Mouse (Mus musculus): Measurements from ENCODE around the gene Pcbd1. TPM values are rescaled to one million over a fixed set of nuclear protein-coding genes. Genes with fewer than 3 reads are reported as not detected.
"Not testable (repeated sequence)": the region's sequence is repeated elsewhere in the genome, so short reads cannot be mapped to it uniquely, and the experiment has no call there.

Gene Pcbd1
- polyA plus RNA-seq, 1 experiment, result 16.0 TPM

DNA sequence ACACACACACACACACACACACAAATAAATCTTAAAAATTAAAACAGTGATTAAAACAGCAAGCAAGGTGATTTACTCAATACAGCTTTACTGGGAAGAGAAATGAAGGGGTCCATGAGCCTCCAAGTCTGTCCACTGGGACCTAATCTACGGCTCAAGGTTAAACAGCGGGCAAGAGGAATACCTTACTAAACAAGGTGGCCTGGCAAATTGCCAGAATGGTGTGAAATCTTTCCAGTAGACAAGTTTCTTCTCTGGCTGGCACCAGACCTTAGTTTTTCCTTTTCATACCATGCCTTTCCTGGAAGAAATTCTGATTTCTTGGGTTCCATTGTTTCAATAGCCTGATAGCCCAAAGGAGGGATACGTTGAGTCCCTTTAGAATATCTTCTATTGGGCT lies 663 bp upstream of the Pcbd1 start:
- DNase-seq (ENCODE audit: extremely low spot score in 1 of 2, low spot score in 1 of 2), result no peak

DNA sequence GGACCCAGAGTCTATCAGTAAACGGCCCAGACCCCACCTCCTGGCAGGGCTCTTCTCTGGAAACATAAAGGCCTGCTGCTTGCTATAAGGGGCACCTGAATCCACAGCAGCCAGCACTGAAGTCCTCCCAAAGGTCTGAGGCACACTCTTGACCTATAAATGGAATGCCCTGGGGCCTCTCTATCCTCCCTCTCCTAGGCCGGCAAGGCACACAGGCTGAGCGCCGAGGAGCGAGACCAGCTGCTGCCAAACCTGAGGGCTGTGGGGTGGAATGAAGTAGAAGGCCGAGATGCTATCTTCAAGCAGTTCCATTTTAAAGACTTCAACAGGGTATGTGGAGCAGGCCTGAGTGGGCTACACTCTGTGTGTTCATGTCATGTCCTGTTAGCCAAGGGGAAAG lies 2.7 kb downstream of the Pcbd1 start:
- DNase-seq (ENCODE audit: extremely low spot score in 1 of 2, low spot score in 1 of 2), result no peak

DNA sequence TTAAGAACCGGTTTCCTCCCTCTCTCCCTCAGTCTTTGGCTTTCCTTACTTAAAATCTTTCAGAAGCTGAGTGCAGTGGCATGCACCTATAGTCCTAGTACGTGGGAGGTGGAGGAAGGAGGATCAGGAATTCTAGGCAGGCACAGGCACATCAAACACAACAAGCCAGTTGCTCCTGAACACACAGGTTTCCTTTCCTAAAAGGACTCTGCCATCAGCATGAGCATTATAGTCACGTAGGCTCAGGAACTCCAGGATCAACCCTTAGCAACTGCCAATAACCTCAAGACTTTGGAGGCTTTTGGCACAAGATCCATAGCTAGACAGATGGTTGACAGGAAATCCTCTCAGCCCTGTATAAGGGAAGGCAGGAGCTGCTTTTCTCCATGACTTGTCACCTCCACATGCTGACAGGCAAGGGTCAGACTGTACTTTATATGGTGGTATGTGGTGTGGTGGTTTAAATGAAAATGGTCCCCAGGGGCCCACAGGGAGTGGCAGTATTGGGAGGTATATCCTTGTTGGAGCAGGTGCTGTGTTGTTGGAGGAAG lies 14.5 kb downstream of the Pcbd1 start:
- DNase-seq (ENCODE audit: extremely low spot score in 1 of 2, low spot score in 1 of 2), result no peak

GRCm38 (mm10) chr10:61114246-61114720 lies 25.2 kb downstream of the Pcbd1 start:
- DNase-seq (ENCODE audit: extremely low spot score in 1 of 2, low spot score in 1 of 2), result no peak

GRCm38 (mm10) chr10:61121732-61122131 lies 32.6 kb downstream of the Pcbd1 start:
- DNase-seq (ENCODE audit: extremely low spot score in 1 of 2, low spot score in 1 of 2), result not testable (repeated sequence)

DNA sequence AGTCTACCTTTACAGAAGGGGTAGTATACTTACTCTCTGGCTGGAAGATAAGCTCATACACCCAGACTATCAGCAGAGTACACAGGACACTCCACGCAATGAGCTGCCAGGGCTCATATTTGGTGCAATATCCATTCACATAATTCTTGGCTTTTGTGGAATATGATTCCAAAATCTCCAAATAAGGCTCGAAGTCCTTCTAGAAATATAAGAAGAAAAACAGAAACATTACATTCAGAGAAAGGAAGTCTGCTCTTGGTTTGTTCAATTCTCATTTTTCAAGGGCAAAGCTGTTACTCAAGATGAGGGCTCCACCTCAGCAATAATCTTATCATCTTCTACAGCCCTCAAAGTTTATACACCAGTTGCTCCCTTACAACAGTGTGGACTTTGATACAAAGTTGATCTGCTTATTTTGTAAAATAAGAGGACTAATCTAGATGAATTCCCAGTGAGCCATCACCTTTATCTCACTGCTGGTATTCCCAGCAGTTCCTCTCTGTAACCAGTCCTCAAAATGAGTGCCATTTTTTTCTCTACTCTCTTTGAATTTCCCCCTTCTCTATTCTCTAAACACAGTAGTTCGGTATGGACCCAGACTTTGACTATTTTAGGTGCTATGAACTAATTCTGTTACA lies 34.3 kb downstream of the Pcbd1 start:
- no peak for DNase-seq (ENCODE audit: extremely low spot score in 1 of 2, low spot score in 1 of 2)

DNA sequence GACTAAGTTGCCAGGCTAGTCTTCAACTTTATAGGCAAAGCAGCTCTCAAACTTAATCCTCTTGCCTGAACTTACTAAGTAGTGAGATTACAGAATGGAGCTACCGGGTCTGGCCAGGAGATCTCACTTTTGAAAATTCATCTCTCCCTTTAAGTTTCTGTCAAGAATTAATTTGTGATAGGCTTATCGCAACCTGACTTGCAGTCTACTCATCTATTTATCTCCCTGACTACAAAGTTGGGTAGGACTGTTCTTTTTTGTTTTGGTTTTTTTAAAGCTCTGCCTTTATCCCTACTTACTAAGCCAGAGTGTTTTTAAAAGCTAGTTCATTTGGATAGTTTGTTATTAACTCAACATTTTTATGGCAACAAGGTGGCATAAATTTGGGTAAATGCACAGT lies 35.3 kb downstream of the Pcbd1 start:
- no peak for DNase-seq (ENCODE audit: extremely low spot score in 1 of 2, low spot score in 1 of 2)

GRCm38 (mm10) chr10:61128701-61129365 lies 39.7 kb downstream of the Pcbd1 start:
- no peak for DNase-seq (ENCODE audit: extremely low spot score in 1 of 2, low spot score in 1 of 2)

- no peak for DNase-seq (ENCODE audit: extremely low spot score in 1 of 2, low spot score in 1 of 2)
Observed at GRCm38 (mm10) chr10:61130959-61131358, 41.8 kb downstream of the Pcbd1 start.

DNA sequence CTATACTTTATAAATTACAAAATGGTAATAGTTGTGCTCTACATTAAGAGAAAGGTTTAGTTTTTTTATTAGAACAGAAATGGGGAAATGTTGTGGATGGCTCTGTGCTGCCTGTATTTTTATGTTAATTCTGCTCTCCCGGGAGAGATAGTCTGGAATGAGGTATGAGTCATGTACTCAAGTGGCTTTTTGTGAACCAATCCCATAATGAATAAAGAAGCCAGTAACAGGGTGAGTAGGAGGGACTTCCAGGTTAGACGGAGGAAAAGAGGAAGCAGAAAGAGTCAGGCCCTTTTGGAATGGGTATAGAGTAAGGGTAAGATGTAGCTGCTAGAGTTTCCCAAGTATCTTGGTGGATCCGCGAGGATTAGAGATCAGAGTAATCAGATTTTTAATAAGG lies 44.9 kb downstream of the Pcbd1 start:
- DNase-seq (ENCODE audit: extremely low spot score in 1 of 2, low spot score in 1 of 2), result no peak

- DNase-seq (ENCODE audit: extremely low spot score in 1 of 2, low spot score in 1 of 2), result no peak
Observed at GRCm38 (mm10) chr10:61135226-61135839, 46.2 kb downstream of the Pcbd1 start.

- DNase-seq (ENCODE audit: extremely low spot score in 1 of 2, low spot score in 1 of 2), result no peak
Observed at GRCm38 (mm10) chr10:61137567-61137966, 48.4 kb downstream of the Pcbd1 start.

DNA sequence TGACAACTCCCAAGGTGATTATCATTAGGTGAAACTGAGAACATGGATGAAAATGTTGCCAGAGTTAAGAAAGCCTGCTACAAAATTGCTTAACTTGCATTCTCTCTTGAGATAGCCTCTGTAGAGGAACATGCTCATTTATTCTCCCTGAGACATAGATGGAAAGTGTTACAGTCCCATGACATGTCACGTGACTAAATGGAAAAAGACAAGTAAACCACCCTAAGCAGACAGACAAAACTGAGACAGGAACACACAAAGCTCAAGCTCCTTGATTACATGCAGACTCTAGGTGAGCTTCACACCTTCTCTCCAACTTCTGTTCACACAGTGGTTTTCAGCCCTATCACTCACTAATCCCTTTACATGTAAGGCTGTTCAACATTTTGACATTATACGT lies 54.2 kb downstream of the Pcbd1 start:
- no peak for DNase-seq (ENCODE audit: extremely low spot score in 1 of 2, low spot score in 1 of 2)

Other genes starting within 250 kb of the Pcbd1 start
- 35.2 and 40.8 TPM in 2 replicates for gene Sgpl1, start 58.4 kb downstream of the Pcbd1 start, polyA plus RNA-seq (2012; rRNA removed)
- gene Tbata, start 82.6 kb downstream of the Pcbd1 start, polyA plus RNA-seq (2012; rRNA removed), result 3.9 and 4.7 TPM in 2 replicates
- 0.38 and 0.50 TPM in 2 replicates for gene Adamts14, start 184.1 kb downstream of the Pcbd1 start, polyA plus RNA-seq (2012; rRNA removed)
- gene Prf1, start 208.5 kb downstream of the Pcbd1 start, polyA plus RNA-seq (2012; rRNA removed), result 0.10 and 0.38 TPM in 2 replicates

Data from frontal cortex, adult 2 months (tissue).